Mouse (Mus musculus) embryo, embryonic 11 days (tissue): ENCODE data around the gene Gm16223.
A peak's percentile ranks its signal among the peaks of the same experiment; 100 is the strongest.

ENCODE experiments used
- DNase-seq: peaks from one replicate; pipeline ENCODE4 v3.0.0-alpha.2; 2015

Gene Gm16223

DNA sequence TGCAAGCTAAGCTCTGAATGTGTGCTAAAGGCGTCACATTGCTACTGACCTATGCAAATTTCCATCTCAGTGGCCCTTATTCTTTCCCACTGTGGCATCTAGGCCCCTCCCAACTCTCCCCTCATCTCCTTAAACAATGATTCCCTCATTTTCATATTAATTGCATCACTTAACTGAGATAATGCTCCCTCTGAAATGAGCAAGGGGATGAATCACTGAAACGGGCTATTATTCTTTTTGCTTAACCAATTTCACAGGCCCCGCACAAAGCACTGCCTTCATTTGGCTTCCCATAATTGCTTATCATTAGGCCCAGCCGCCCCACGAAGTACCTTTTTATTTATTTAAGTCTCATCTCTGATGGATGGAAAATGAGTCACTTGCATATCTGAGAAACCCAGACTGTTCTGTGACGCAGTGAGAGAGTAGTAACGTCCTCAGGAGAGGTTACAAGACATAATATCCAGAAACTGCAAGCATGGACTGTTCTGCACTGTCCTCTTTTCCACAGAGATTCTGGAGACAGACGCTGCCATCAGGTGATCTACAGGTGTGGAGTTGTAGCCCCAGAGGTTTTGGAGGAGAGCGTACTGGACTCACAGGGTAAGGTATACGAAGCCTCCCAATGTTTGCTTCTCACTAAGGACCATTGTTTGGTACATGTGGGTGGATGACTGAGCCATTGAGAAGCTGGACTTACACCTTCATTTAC is at the start of gene Gm16223:
TSS of gene Gm16223 (plus strand) at position 485 of the 712 bp plus-strand sequence.
- no peak for DNase-seq

- no peak for DNase-seq
Measured at GRCm38 (mm10) chr5:42022029-42022428, 45.7 kb upstream of the Gm16223 start.

- DNase-seq: no peak
Measured at GRCm38 (mm10) chr5:42023521-42023920, 44.2 kb upstream of the Gm16223 start.

DNA sequence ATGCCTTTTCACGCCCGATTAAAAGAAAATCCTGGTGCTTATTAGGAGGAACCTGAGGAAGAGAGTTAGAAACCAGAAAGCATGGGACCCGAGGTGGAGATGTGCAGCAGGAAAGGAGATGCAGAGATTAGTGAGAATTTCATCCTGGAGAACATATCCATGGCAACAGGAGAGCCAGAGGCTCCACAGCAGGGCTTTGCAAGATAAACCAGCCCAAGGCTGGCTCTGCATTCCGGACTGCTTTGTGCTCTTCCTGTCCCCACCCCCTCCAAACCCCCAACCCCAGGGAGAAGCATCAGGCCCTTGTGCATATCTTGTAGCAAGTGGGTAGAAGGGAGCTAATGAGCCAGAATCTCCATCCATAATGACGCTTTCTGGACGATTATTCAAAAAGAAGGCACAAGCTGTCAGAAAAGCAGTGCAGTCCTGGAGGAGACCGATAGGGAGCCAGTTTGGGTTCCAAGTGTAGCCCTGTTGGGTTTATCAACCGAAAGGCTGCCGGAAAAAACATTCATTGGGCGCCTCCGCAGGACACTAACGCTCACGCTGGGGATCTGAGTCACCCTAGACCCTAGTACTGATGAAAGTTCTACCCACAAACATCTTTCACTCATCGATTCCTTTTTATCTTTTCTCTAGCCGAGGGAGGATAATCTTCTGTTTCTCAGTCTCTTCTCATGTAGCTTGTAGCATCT is 31.2 kb upstream of the Gm16223 start:
- DNase-seq: peak; percentile 5

DNA sequence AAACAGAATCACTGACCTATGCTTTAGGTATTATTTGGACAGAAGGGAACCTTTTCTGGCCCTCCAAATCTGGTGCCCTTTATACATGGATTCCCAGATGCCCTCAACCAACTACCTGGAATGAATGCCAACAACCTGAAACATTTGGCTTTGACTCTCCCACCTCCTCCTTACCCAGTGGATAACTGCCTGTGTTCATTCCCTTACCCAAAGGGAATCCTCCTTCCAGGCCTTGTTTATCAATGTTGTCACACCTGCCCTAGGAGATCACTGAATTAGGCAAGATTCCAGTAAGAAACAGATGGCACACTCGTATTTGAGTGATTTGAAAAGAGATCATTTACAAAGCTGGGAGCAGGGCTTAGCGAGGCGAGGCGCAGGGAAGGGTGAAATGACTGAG is 13.1 kb upstream of the Gm16223 start:
- no peak for DNase-seq

- DNase-seq: no peak
Measured at GRCm38 (mm10) chr5:42055151-42055550, 12.6 kb upstream of the Gm16223 start.

DNA sequence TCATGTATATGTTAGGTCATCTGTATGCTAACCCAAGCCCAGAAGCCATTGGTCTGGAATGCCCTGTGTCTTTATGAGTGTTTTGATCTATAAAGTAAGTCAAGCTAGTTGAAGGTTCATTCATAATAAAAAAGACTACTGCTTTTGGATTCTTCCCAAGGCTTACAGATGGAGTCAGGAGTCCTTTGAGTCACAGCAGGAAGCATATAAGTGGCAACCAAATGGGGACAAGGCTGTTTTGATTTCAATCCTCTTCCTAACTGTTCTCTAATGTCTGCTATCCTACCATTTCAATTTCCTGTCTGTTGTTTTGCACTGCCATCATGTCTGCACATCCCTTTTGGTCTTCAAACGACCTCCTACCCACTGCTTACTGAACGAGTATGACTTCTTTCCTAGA is 2.7 kb upstream of the Gm16223 start:
- no peak for DNase-seq

GRCm38 (mm10) chr5:42067075-42067474 is 685 bp upstream of the Gm16223 start:
- no peak for DNase-seq

- no peak for DNase-seq
Measured at GRCm38 (mm10) chr5:42068188-42068579, 424 bp downstream of the Gm16223 start.

DNA sequence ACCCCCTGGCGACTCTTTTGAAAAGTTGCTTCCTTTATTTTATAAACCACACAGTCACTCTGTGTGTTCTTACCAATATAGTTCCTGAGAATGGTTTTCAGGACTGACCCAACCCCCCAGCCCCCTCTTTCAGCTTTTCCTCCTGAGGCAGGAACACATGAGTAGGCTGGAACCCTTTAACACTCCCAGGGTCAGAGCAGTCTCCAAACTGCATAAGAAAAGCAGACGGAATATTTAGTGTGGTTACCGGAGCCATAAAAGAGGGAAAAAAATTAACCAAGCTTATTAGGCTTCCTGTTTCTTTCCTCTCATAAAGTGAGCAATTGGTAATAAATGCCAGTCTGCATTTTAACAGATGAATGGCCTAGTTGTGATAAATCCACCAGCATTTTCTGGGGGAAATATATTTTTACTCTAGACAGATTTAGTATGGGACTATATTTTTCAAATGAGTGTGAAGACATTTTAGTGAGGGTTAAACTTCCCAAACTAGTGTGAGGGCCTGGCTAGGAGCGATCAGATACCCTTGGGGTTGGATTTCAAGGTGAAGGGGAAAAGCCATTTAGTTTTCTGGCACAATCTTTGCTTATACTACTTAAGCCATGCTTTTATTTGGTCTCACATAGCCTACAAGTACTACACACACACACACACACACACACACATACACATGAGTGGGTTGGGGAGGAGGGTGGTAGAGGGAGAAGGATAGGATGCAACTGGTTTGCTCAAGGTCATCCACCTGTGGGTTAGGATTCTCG is 49.0 kb downstream of the Gm16223 start:
- DNase-seq: no peak

DNA sequence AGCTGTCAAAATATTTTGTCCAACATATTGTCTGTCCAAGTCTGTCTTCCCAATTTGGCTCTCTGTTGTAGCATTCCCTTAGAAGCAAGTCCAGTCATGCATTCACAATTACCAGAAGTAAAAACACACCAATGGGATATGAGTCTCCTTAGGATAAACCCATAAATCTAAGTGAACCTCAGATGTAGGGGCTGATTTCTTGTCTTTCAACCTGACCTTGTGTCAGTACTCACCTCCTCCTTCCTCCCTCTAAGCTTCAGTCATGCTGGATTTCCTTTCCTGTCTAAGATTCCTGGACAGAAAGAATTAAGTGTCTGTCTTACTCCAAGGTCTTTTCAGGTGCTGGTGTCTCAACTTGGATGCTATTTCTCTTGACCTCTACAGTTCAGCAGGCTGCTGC is 57.8 kb downstream of the Gm16223 start:
- DNase-seq: no peak

GRCm38 (mm10) chr5:42155626-42156025 is 87.9 kb downstream of the Gm16223 start:
- DNase-seq: no peak

- peak; percentile 8 for DNase-seq
Measured at GRCm38 (mm10) chr5:42164731-42165130, 97.0 kb downstream of the Gm16223 start.

GRCm38 (mm10) chr5:42166311-42166710 is 98.6 kb downstream of the Gm16223 start:
- no peak for DNase-seq

- no peak for DNase-seq
Measured at GRCm38 (mm10) chr5:42168071-42168470, 100.3 kb downstream of the Gm16223 start.

- DNase-seq: no peak
Measured at GRCm38 (mm10) chr5:42168785-42169184, 101.0 kb downstream of the Gm16223 start.

GRCm38 (mm10) chr5:42174109-42174508 is 106.3 kb downstream of the Gm16223 start:
- no peak for DNase-seq

- DNase-seq: no peak
Measured at GRCm38 (mm10) chr5:42175424-42175823, 107.7 kb downstream of the Gm16223 start.

GRCm38 (mm10) chr5:42198493-42198892 is 130.7 kb downstream of the Gm16223 start:
- no peak for DNase-seq

DNA sequence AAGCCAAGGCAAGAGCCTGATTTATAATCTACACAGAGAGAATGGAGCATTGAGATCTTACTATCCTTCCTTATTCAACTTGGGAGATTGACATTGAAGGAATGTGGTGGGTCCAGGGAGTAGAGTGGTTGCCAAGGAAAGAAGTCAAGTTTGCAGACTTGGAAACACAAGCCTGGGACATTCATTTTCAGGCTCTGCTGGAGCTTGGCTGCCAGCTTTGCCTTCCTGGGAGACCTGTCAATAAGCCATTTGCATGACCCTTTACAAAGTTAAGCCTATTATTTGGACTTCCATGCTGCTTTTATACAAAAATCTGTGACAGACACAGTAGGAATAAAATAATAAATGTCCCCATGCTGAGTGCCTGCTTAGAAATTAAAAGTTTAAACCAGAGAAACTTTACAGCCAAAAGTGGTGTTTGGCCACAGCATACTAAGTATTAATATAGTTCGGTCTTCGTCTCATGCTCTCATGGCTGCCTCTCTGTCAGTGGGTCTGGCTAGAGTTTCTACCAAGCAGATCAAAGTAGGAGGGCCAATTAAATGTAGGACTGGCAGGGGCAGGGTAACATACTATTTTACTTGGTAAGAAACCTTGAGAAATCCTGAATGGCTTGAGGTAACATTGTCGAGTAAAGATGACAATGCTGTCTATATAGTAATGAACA is 139.8 kb downstream of the Gm16223 start:
- DNase-seq: no peak

DNA sequence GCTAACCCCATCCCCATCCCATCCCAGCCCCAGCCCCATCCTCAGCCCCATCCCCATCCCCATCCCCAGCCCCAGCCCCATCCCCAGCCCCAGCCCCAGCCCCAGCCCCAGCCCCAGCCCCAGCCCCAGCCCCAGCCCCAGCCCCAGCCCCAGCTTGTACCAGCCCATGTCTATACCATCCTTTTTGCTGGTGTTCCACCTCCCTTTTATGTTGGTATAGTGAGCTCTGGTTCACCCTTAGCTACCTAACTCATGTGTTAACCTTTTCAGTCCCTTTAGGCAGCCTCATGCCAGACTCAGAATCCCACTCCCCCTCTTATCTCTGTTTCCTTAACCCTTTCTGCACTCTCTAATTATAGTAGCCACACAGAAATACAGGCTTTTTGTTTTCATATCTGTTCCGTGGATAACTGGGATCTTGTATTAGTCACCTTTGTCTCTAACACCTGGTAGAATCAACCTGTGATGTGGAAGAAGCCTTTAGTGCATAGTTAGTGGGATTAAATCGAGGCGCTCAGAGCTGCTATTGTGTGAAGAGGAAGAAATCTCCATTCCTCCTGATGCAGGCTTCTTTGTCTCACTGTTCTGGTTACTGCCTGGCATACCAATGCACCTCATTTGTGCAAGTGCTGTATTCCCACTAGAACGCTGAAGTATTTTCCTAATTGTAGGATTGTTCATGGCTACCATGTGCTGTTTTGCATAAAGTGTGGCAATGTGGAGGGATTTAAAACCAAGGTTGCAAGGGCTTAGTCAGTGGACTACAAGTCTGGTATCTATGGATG is 144.0 kb downstream of the Gm16223 start:
- DNase-seq: no peak

- DNase-seq: no peak
Measured at GRCm38 (mm10) chr5:42212353-42212752, 144.6 kb downstream of the Gm16223 start.
